Mouse (Mus musculus) kidney, embryonic 14.5 days (tissue): Measurements from ENCODE around the gene Mier2. TPM values are rescaled to one million over a fixed set of nuclear protein-coding genes. Genes with fewer than 3 reads are reported as not detected.

ENCODE experiments used
- ATAC-seq: fragments of 200-750 bp; cut with Nextera tagmentation; 2 replicates; pipeline ENCODE4 v1.8.0; 2017; ENCODE audit warnings: moderate number of reproducible peaks, mild to moderate bottlenecking, moderate TSS enrichment, moderate library complexity; ENCODE audit not compliant: low FRiP score, low TSS enrichment
- H3K27ac ChIP-seq: fragments of 300-500 bp; sonication (generic); 2 replicates; pipeline ENCODE4 v1.5.1; 2014; ENCODE audit warnings: low read depth, mild to moderate bottlenecking, low read length, moderate library complexity, mixed read lengths
- H3K27me3 ChIP-seq: fragments of 300-500 bp; sonication (generic); 2 replicates; pipeline ENCODE4 v1.6.1; 2014; ENCODE audit warnings: mild to moderate bottlenecking, low read length; ENCODE audit not compliant: control insufficient read depth, insufficient read depth
- H3K36me3 ChIP-seq: fragments of 300-500 bp; sonication (generic); 2 replicates; pipeline ENCODE4 v1.6.1; 2014; ENCODE audit warnings: low read length, mixed read lengths; ENCODE audit not compliant: control insufficient read depth, insufficient read depth
- H3K4me1 ChIP-seq: fragments of 300-500 bp; sonication (generic); 2 replicates; pipeline ENCODE4 v1.6.1; 2014; ENCODE audit warnings: low read length, mixed read lengths; ENCODE audit not compliant: control insufficient read depth, insufficient read depth
- H3K4me2 ChIP-seq: fragments of 300-500 bp; sonication (generic); replicated peaks from 2 replicates; pipeline ENCODE4 v1.6.1; 2014; ENCODE audit warnings: low read depth, mild to moderate bottlenecking, low read length
- H3K4me3 ChIP-seq: fragments of 300-500 bp; sonication (generic); 2 replicates; pipeline ENCODE4 v1.5.1; 2014; ENCODE audit warnings: mild to moderate bottlenecking, low read length
- H3K9ac ChIP-seq: fragments of 300-500 bp; sonication (generic); 2 replicates; pipeline ENCODE4 v1.6.1; 2014; ENCODE audit warnings: low read depth, mild to moderate bottlenecking, low read length, moderate library complexity
- H3K9me3 ChIP-seq: fragments of 300-500 bp; sonication (generic); 2 replicates; pipeline ENCODE4 v1.6.1; 2016; ENCODE audit warnings: low read length; ENCODE audit not compliant: control insufficient read depth
- WGBS: fragments of 180-500 bp; shearing (Covaris S2); extraction: QIAGEN DNeasy Blood & Tissue Kit; methylation state at CpG from one replicate; pipeline ENCODE4 v1.1.7; 2014; 5-methylcytosine and 5-hydroxymethylcytosine counted together
- microRNA-seq: library from miRNA; unstranded; fragments of <30 nt; microRNA quantifications from one replicate; pipeline ENCODE4, GENCODE M21; 2016
- polyA plus RNA-seq: library from polyadenylated mRNA; unstranded; fragments of >200 nt; fragmentation: Nextera tagmentation; extraction: Ambion mirVana; gene quantifications from 2 replicates; pipeline ENCODE4 v1.2.1, GENCODE M21; 2014

Mier2 gene
- polyA plus RNA-seq, 1 experiment from 2014 or later: 47.4 TPM

DNA sequence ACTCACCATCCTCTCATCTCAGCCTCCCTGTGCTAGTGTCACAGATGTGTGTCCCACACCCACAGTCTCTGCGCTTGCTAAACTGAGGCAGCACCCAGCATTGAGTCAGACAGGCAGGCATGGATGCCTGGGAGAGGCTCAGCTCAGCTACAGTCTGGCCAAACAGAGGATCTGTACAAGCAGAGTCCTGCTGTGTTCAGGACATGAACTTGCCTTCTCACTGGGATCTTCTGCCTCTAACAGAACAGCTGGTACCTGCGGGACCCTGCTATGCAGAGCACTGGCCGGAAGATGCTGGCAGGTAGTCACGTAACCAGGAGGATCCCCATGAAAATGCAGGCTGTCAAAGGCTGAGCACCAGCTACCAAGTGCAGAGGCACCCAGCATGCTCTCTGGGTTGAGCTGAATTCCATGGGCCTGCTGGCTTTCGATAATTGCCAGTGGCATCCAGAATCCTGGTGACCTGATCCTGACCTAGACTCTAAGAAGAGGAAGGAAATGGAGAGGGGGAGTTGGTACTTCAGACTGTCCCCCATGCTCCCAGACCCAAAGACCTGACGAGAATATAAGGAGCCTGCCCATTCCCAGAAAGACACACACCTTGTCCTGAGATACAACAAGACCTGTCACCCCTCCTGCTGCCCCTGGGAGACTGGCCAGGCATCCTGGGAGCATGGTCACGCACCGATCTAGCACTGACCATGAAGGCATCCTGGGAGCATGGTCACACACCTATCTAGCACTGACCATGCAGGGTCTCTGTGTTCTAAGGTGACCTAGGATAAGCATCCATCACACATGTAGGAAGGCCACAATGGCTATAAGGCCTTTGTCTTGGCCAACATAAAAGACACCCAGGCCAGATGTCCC, 29.3 kb downstream of the Mier2 start:
- H3K9me3 ChIP-seq: no peaks in the 10 kb centered on the region
- H3K4me2 ChIP-seq: no peak overlapping the region
- H3K4me1 ChIP-seq: no peaks in the 10 kb centered on the region
- no peaks in the 10 kb centered on the region for H3K27me3 ChIP-seq
- ATAC-seq: no peak
- 91% methylated on average over 8 of the region's 8 CpGs for WGBS
- H3K36me3 ChIP-seq: peaks cover 7% of the 10 kb centered on the region
- H3K9ac ChIP-seq: no peak overlapping the region
- no peak overlapping the region for H3K4me3 ChIP-seq
- no peak overlapping the region for H3K27ac ChIP-seq

DNA sequence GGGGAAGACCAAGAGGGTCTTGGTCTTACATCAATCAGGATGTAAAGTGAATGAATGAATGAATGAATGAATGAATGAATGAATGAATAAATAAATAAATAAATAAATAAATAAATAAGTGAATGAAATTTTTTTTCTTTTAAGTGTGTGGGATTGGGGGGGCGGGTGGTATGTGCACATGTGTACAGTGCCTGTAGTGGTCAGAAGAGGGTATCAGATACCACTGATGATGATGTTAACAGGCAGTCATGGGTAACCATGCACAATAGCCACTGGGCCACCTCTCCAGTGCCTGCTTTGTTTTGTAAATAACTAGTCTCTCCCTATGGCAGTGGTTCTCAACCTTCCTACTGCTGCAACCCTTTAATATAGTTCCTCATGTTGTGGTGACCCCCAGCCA, 30.6 kb downstream of the Mier2 start:
- no peak overlapping the region for H3K4me2 ChIP-seq
- H3K9me3 ChIP-seq: no peaks in the 10 kb centered on the region
- H3K4me3 ChIP-seq: no peak overlapping the region
- WGBS: 90% methylated on average over 1 of the region's 1 CpGs
- no peak overlapping the region for H3K9ac ChIP-seq
- peaks cover 7% of the 10 kb centered on the region for H3K36me3 ChIP-seq
- no peaks in the 10 kb centered on the region for H3K4me1 ChIP-seq
- no peaks in the 10 kb centered on the region for H3K27me3 ChIP-seq
- no peak overlapping the region for H3K27ac ChIP-seq
- no peak for ATAC-seq

- 80% methylated on average over 2 of the region's 2 CpGs for WGBS
- Histone ChIP-seq H3K36me3 (no peaks in the 10 kb centered on the region), H3K4me2 (no peak overlapping the region), H3K4me3 (no peak overlapping the region), H3K9ac (no peak overlapping the region), H3K27ac (no peak overlapping the region), H3K4me1 (no peaks in the 10 kb centered on the region), H3K9me3 (no peaks in the 10 kb centered on the region), H3K27me3 (no peaks in the 10 kb centered on the region)
- no peak for ATAC-seq
Observed at GRCm38 (mm10) chr10:79506709-79507108, 48.3 kb downstream of the Mier2 start.

DNA sequence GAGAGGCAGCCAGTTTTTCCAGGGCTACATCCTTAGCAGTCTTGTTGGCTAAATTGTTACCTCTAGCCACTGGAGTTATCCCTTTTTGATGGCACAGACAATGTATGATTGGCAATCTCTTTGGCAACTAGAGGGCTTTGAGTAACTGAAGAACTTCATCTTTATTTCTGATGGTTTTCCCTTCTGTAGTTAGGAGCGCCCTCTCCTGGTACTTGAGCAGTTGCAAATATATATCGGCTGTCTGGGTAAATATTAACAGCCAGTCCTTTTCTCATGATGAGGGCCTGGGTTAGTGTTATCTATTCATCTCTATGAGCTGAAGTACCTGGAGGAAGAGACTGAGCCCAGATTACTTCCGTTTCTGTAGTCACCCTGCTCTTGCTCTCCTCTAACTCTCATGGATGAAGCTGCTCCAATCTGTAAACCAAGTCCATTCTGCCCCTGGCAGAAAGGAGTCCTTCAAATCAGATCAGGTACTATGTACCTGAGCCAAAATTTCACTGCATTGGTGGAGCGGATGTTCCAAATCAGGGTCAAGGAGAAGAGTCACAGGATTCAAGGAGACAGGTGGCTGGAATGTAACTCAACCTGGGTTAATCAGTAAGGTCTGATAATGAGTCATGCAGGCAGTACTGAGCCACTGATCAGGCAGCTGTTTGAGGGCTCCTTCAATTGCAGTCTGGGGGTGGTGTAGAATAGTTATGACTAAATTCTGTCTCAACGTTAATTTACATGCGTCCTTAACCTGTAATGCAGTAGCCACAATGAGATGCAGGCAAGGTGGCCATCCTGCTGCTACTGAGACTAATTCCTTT, 52.0 kb downstream of the Mier2 start:
- Histone ChIP-seq H3K9ac (no peak overlapping the region), H3K9me3 (no peaks in the 10 kb centered on the region), H3K27me3 (no peaks in the 10 kb centered on the region), H3K4me3 (no peak overlapping the region), H3K4me2 (no peak overlapping the region), H3K4me1 (no peaks in the 10 kb centered on the region), H3K27ac (no peak overlapping the region), H3K36me3 (no peaks in the 10 kb centered on the region)
- WGBS: 62% methylated on average over 6 of the region's 6 CpGs
- ATAC-seq: no peak

DNA sequence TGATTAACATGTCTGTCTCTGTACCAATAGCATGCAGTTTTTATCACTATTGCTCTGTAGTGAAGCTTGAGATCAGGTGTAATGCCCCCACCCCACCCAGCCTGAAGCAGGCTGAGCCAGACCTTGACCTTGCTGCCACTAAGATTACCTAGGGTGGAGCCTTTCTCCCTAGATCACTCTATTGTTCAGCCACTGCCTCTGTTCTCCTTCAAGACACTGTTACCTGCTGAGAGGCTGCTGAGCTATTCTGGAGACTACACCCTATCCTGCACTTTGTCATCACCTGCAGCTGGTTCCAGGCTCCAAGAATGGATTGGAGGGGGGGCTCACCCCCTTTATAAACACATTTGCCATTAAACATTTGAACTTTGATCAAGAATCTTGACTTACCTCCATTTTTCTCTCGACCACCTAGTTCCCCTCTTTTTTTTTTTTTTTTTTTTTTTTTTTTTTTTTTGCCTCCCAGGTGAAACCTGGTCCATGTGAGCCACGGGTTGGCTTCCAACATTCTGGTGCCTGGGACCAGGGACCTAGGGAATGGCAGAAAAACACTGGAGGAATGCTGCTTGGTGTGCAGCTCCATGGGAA, 58.2 kb downstream of the Mier2 start:
- Histone ChIP-seq H3K4me3 (no peak overlapping the region), H3K4me1 (no peaks in the 10 kb centered on the region), H3K9me3 (no peaks in the 10 kb centered on the region), H3K27ac (no peak overlapping the region), H3K27me3 (no peaks in the 10 kb centered on the region), H3K4me2 (no peak overlapping the region), H3K9ac (no peak overlapping the region), H3K36me3 (no peaks in the 10 kb centered on the region)
- WGBS: 49% methylated on average over 2 of the region's 2 CpGs
- ATAC-seq: no peak

DNA sequence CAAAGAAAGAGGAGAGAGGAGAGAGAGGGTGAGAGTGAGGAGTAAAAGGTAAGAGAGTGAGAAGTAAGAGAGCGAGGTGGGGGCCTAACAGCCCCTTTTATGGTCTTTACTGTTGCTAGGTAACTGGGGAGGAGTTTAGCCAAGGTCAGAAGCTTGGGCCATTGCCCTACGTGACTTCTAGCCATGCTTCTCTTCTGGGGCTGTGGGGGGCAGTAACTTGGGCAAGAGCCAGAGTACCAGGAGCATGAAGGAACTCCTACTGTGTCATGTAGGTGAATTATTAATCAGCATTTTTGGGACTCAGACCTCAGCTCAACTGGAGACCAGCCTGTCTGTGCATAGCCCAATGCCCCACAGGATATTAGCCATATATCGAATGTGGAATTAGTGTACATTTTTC, 59.1 kb downstream of the Mier2 start:
- no peak for ATAC-seq
- Histone ChIP-seq H3K4me3 (no peak overlapping the region), H3K4me1 (no peaks in the 10 kb centered on the region), H3K9me3 (no peaks in the 10 kb centered on the region), H3K27me3 (no peaks in the 10 kb centered on the region), H3K36me3 (no peaks in the 10 kb centered on the region), H3K27ac (no peak overlapping the region), H3K4me2 (no peak overlapping the region), H3K9ac (no peak overlapping the region)
- WGBS: 43% methylated on average over 3 of the region's 3 CpGs

Small RNA genes lying within 50 kb of the gene (microRNA-seq; reads per million reads assigned to microRNA genes)
- not detected for gene Mir6909

Other genes with a start within 250 kb of the Mier2 start
- not detected in 2 replicates for gene Vmn2r82, start 198.7 kb downstream of the Mier2 start, polyA plus RNA-seq
- not detected in 2 replicates for gene Vmn2r83, start 86.5 kb downstream of the Mier2 start, polyA plus RNA-seq
- 34.9 and 43.3 TPM in 2 replicates for gene Plpp2, start 21.4 kb downstream of the Mier2 start, polyA plus RNA-seq
- not detected in 2 replicates for gene Theg, start 32.1 kb upstream of the Mier2 start, polyA plus RNA-seq
- not detected in 2 replicates for gene C2cd4c, start 58.8 kb upstream of the Mier2 start, polyA plus RNA-seq
- gene Shc2, start 82.7 kb upstream of the Mier2 start, polyA plus RNA-seq: 6.9 and 8.5 TPM in 2 replicates
- not detected in 2 replicates for gene Odf3l2, start 90.5 kb upstream of the Mier2 start, polyA plus RNA-seq
- 2.6 and 3.6 TPM in 2 replicates for gene Madcam1, start 109.4 kb upstream of the Mier2 start, polyA plus RNA-seq
- 85.7 and 90.9 TPM in 2 replicates for gene Tpgs1, start 114.2 kb upstream of the Mier2 start, polyA plus RNA-seq
- gene Cdc34, start 127.0 kb upstream of the Mier2 start, polyA plus RNA-seq: 105 and 108 TPM in 2 replicates
- 0.54 and 0.61 TPM in 2 replicates for gene Gzmm, start 133.8 kb upstream of the Mier2 start, polyA plus RNA-seq
- gene Bsg, start 149.3 kb upstream of the Mier2 start, polyA plus RNA-seq: 847 and 943 TPM in 2 replicates
- gene Hcn2, start 161.4 kb upstream of the Mier2 start, polyA plus RNA-seq: 0.11 and 0.14 TPM in 2 replicates
- 33.2 and 38.9 TPM in 2 replicates for gene Polrmt, start 191.4 kb upstream of the Mier2 start, polyA plus RNA-seq
- gene Fgf22, start 199.9 kb upstream of the Mier2 start, polyA plus RNA-seq: 0.11 and 0.61 TPM in 2 replicates
- 95.9 and 104 TPM in 2 replicates for gene Rnf126, start 211.8 kb upstream of the Mier2 start, polyA plus RNA-seq
- 4.9 and 8.2 TPM in 2 replicates for gene Fstl3, start 222.1 kb upstream of the Mier2 start, polyA plus RNA-seq
- not detected in 2 replicates for gene Prss57, start 235.8 kb upstream of the Mier2 start, polyA plus RNA-seq
- 101 and 136 TPM in 2 replicates for gene Palm, start 238.4 kb upstream of the Mier2 start, polyA plus RNA-seq